Mouse (Mus musculus) megakaryocyte, embryonic 14.5 days (primary cell): ENCODE measurements around the gene Ammecr1.

Source experiments
- FLI1 ChIP-seq: IDR thresholded peaks from 2 replicates; pipeline ENCODE4 v1.6.1; 2012; ENCODE audit warnings: low read length, inconsistent platforms, mixed read lengths
- GATA1 ChIP-seq: IDR thresholded peaks from 3 replicates; pipeline ENCODE4 v1.6.1; 2012; ENCODE audit warnings: mixed read lengths, low read length, inconsistent platforms, borderline replicate concordance

DNA sequence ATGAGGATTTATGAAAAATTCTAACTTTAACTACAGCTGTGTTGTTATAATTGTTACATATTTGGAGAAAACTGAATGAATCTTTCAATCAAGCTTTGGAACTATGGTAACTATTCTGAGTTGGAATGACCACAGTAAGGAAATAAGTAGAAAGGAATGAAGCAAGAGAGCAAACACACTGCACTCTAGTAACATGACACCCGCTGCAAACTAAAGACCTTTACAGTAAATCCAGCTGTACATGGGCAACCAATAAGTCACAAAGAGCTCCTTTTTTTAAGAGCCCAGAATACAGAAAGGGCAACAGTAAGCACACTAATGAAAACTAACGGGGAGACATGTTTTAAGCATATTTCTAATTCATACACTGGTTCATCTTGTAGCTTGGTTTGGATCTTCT is 71.2 kb downstream of the Ammecr1 start:
- TF ChIP-seq GATA1 = no peak
- TF ChIP-seq FLI1 = no peak
